Mouse (Mus musculus) Muller cell, postnatal 12 days (primary cell): ENCODE measurements around the gene Ccdc78.

Experiments
- DNase-seq: peaks from one replicate; pipeline ENCODE4 v3.0.0-alpha.2; 2015; ENCODE audit errors: inconsistent ontology term

The Ccdc78 gene

GRCm38 (mm10) chr17:25809606-25810340 is 23.4 kb downstream of the Ccdc78 start:
- no peak for DNase-seq

GRCm38 (mm10) chr17:25810890-25811289 is 24.5 kb downstream of the Ccdc78 start:
- DNase-seq, result no peak

GRCm38 (mm10) chr17:25813471-25813870 is 27.1 kb downstream of the Ccdc78 start:
- DNase-seq, result peak; percentile 93

GRCm38 (mm10) chr17:25817662-25818061 is 31.3 kb downstream of the Ccdc78 start:
- DNase-seq, result no peak

- no peak for DNase-seq
Observed at GRCm38 (mm10) chr17:25818851-25819780, 32.7 kb downstream of the Ccdc78 start.

- DNase-seq, result peak; percentile 64
Observed at GRCm38 (mm10) chr17:25823452-25823851, 37.1 kb downstream of the Ccdc78 start, which contains the start of gene Wdr24. Wdr24 (plus strand) TSS chr17:25823627.

GRCm38 (mm10) chr17:25824362-25825142 is 38.2 kb downstream of the Ccdc78 start:
- DNase-seq, result no peak

GRCm38 (mm10) chr17:25825311-25825710 is 38.9 kb downstream of the Ccdc78 start:
- no peak for DNase-seq

- DNase-seq, result no peak
Observed at GRCm38 (mm10) chr17:25825984-25826570, 39.7 kb downstream of the Ccdc78 start.

- DNase-seq, result no peak
Observed at GRCm38 (mm10) chr17:25827011-25827410, 40.6 kb downstream of the Ccdc78 start.

GRCm38 (mm10) chr17:25827546-25828222 is 41.3 kb downstream of the Ccdc78 start:
- DNase-seq, result no peak

- DNase-seq, result no peak
Observed at GRCm38 (mm10) chr17:25828223-25828594, 41.8 kb downstream of the Ccdc78 start.

GRCm38 (mm10) chr17:25828712-25829557 is 42.6 kb downstream of the Ccdc78 start, which contains the start of gene Jmjd8:
Jmjd8 (plus strand) TSS chr17:25828867.
- DNase-seq, result peak; percentile 76

- DNase-seq, result no peak
Observed at GRCm38 (mm10) chr17:25829558-25830017, 43.2 kb downstream of the Ccdc78 start.

- no peak for DNase-seq
Observed at GRCm38 (mm10) chr17:25830200-25830753, 43.9 kb downstream of the Ccdc78 start.

GRCm38 (mm10) chr17:25830806-25831431 is 44.5 kb downstream of the Ccdc78 start:
- DNase-seq, result no peak

GRCm38 (mm10) chr17:25831451-25832281 is 45.3 kb downstream of the Ccdc78 start:
- DNase-seq, result no peak
